Mouse (Mus musculus): ENCODE measurements around the gene Aen.

Gene Aen

GRCm38 (mm10) chr7:78895021-78895652 is 517 bp upstream of the Aen start:
- no peak for DNase-seq

DNA sequence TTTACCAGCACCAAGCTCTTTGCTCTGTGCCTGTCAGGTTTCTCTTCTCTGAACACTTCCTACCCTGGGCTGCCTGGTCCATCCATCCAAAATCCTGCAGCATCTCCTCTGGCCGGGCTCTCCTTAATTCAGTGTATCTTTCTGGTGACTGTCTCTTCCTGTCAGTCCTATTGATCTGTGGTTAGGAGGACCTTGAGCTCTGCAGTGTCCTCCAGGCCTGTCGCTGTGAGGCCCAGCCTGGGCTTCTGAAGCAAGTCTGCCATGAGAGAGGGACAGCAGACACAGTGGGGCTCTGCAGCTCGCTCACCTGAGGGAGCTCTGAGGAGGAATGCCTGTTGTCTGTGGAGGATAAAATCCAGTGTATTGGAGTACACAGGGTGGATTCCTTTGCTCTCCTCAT is 1.9 kb downstream of the Aen start:
- no peak for DNase-seq

GRCm38 (mm10) chr7:78903174-78903870 is 7.7 kb downstream of the Aen start:
- DNase-seq: no peak

GRCm38 (mm10) chr7:78904175-78904574 is 8.5 kb downstream of the Aen start:
- no peak for DNase-seq

- DNase-seq: no peak
These were observed 13.4 kb downstream of the Aen start for GRCm38 (mm10) chr7:78909026-78909425.

DNA sequence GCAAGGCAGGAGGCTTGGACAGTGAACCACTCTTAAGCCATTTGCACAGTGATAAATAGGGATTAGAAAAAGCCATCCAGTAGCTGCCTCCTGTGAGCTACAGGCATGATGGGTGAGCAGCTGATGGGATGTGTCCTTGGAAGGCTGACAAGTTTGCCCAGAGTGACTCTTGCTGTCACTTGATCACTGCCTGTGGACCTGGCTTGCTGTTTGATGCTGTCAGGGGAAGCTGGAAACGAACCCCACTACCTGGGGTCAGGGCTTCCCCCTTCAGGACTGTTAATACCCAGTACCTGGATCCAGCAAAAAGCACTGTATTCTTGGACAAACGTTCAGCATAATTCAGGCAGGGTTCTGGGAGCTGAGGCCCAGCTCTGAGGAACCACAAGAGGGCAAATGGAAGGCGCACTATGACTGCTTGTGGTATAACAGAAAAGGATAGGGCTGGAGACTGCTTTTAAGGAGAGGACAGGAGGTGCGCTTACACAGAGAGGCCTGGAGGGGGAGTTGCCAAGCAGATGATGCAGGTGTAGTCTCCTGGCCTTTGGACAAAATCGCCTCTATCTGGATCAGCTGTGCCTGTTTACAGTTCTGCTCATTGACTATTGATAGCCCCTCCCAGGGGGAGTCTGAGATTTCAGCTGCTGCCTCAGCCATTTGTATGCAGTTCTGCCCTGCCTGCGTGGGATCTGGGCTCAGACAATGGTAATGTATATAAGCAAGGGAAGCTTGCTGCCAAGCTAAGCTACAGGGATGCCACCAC is 14.9 kb downstream of the Aen start:
- no peak for DNase-seq

GRCm38 (mm10) chr7:78911209-78911608 is 15.6 kb downstream of the Aen start:
- no peak for DNase-seq

GRCm38 (mm10) chr7:78912253-78912973 is 16.8 kb downstream of the Aen start:
- no peak for DNase-seq

DNA sequence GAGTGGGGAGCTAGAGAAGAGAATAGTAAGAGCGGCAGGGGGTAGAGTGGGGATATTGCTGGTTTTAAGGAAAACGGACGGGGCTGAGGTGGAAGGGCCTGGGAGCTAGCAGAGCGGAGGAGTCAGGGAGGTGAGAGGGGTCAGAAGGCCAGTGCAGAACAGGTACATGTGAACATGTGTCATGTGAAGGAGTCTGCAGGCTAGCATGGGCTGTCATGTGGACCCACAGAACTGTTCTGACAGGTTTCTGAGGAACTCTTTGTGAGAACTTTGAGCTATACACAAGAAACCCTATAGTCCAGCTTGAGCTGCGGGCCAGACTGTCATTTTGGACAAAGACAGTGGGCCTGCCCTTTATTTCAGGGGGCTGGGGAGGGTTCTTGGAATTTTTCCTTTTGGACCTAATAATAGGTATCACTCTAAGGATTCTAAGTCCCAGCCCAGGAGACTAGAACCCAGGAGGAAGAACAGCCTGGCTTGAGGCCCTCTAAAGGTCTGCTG is 17.4 kb downstream of the Aen start, which contains the start of gene Isg20:
Gene Isg20 (plus strand): TSS at position 451 of the 501 bp plus-strand sequence.
- no peak for DNase-seq

DNA sequence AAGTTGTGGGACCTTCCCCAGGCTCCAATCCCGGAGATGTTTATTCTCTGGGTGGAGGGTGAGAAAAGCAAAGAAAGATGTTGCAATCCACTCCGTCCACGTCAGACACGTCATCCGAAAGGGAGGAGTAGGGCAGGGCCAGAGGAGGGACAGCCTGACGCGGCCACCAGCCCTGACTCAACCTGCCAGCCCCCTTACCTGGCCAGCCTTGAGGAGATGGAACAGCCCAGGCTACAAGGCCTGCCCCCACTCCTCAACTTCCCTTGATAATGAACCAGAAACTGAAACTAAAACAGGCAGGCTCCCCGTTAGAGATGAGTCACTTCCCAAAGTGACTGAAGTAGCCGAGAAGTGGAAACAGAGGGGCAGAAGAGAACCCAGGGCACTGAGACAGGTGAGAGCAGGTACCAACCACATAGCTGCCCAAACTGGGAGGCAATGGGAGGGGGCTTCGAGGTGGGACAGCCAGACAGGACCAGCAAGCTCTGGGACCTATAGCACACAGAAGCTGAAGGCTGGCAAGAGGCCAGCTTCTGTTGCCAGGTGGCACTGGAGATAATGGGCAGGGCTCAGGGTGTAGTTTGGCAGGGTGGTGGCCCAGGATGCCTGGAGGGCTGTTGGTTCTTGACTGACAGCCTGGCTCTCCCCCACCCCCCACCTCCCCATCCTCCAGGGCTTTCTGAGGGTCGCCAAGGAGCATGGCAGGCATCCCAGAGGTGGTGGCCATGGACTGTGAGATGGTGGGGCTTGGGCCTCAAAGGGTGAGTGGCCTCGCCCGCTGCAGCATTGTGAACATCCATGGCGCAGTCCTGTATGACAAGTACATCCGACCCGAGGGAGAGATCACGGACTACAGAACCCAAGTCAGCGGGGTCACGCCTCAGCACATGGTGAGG is 18.2 kb downstream of the Aen start:
- peak; percentile 14 to 49 for DNase-seq

DNA sequence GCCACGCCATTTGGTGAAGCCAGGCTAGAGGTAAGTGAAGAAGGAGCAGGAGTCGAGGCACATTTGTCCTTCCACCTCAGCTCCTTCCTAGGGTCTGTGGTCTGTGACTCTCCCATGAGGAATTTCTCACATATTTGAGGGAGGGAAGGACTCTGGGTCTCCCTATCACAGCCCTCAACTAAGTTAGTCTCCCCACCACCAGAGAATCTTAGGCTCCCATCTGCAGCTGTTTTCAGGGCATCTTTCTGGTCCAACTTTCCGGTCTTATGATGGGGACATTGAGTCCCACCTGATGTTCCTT is 18.8 kb downstream of the Aen start:
- DNase-seq: no peak

DNA sequence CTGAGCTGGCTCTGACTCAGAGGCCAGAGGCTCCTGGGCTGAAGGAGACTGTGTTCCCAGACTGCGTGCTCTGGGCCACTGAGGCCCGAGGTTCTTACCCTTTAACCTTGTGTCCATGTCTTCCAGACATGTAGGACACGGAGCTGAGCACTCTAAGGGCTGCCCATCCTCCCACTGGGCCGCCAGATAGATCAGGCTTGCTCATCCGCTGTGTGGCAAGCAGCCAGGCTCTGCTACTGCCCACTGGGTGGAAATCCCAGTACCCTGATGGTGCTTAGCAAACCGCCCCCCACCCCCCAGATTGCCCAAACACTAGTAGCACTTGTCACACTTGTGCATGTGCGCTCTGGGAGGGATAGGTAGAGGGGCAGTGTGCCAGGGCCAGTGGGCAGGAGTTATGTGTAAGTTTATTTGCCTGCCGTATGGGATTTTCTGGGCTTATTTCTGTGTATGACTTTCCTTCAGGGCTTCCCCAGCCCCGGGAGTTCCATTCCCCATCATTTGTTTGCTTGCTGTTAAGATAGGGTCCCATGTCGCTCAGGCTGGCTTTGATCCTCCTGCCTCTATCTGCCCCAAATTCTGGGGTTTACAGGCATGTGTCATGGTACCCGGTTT is 19.3 kb downstream of the Aen start:
- no peak for DNase-seq

DNA sequence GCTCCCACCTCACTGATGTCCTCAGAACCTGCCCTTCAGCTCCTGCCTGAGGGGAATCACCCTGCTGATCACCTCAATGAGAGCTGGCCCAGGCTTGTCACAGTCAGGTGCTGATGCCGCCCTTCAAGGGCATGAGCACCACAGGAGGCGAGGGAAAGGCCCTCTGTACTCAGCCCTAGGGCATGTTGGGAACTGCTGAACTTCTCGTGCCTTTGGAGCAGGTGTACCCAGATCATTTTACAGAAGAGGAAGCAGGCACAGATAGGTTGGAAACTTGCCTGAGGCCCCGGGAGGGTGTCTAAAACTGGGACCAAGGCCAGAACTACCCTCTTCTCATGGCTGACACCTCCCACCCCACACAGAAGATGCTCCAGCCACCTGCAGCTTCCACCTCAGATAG is 23.0 kb downstream of the Aen start:
- peak; percentile 10 to 75 for DNase-seq

- DNase-seq: peak; percentile 37 to 75
These were observed 26.9 kb downstream of the Aen start for GRCm38 (mm10) chr7:78922506-78922905.

DNA sequence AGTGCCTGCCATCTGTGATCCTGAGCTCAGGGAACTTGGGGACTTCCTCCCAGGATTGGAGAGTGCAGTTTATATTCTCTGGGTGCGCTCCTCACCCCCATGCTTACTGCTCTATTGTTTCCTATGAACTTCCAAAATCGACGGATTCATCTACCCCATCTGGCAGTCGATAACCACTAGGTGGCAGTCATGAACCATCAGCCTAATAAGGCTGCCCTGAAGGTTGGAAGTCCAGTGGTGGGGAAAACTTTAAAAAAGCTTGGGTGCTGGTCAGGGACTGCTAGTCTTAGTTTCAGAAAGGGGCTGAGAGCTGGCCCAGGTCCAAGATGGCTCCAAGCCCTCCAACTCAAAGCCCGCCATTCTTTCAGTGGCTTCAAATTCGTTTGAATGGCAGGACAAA is 28.6 kb downstream of the Aen start:
- peak; percentile 72 to 83 for DNase-seq

- no peak for DNase-seq
These were observed 29.1 kb downstream of the Aen start for GRCm38 (mm10) chr7:78924796-78925195.

GRCm38 (mm10) chr7:78925680-78926079 is 30.0 kb downstream of the Aen start:
- no peak for DNase-seq

GRCm38 (mm10) chr7:78926156-78926555 is 30.5 kb downstream of the Aen start:
- DNase-seq: no peak

DNA sequence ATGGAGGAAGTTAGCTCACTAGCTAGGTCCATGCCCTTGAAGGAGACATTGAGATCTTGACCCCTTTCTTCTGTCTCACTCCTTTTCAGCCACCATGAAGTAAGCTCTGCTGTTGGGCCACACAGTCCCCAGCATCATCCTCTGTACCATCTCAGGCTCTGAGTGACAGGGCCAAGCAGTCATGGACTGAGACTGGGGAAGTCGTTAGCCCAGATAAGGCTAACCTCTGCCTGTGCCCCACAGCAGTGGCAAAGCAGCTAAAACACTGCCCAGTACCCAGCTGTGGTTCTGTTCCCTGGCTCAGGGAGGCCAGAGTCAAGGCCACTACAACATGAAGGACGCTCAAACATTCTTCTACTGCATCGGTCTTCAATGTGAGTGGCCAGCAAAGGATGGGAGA is 31.6 kb downstream of the Aen start:
- no peak for DNase-seq

DNA sequence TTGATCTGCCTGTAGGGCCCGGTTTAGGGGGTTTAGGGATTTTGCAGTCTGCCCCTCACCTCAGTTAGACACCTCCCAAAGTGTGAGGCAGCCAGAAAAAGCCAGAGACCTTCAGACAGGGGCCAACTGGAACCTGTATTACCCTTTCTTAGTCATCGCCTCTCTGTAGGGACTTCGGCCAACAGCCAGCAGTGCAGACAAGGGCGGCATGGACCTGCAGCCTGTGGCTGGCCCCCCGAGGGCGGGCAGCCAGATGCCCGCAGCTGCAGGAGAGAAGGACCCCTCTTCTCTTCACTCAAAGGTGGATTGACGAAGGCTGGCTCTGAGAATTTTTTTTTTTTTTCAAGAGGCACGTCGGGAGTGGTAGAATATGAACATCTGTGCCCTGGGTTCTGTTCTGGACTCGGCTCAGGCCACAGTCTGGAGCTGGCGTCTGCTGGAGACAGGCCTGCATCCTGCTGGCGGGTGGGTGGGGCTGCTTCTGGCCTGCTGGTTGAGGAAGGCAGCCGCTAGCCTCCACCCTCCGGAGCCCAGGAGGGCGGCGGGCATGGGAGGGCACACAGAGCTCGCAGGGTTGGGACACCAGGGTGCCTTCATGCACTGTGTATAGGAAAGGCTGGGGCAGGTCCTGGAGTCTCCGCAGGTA is 43.4 kb downstream of the Aen start:
- DNase-seq: no peak

- no peak for DNase-seq
These were observed 45.3 kb downstream of the Aen start for GRCm38 (mm10) chr7:78940971-78941370.

Data from kidney, postnatal 25 days (tissue).